Mouse (Mus musculus): ENCODE data around the gene Grik4.
"Not testable (repeated sequence)": the region's sequence is repeated elsewhere in the genome, so short reads cannot be mapped to it uniquely, and the experiment has no call there.

The Grik4 gene

DNA sequence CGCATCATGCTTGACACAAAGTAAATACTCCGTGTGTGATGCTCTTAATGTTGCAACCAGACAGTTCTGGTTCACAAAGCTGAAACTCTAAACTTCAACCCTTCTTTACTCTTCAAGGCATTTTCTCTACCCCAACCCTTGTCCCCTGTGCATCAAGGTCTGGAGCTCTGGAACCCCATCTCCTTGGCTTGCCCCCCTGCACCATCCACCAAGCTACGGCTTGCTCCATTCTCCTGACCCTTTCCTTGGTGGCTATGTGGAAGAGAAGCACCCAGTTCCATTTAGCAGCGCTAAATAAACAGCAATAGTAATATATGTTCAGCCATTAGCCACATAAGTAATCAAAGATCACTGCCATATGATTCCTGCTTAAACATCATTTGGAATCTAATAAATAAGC, 150.3 kb downstream of the Grik4 start:
- DNase-seq: no peak

DNA sequence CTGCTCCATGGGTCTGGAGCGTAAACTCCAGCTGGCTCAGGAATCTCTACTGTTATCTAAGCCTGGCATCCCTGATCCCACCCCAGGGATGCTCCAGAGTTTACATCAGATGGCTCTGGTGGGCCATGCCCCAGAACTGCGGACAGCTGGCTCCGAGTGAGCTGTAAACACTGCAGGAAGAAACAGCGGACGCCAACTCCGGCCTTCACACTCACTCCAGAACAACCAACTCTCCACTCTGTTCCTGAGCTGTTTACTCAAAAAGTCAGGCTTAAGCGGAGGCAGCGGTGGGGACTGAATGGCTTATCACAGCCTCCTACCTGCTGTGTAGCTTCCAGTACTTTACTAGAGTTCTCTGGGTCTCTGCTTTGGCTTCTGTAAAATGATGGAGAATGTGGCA, 150.7 kb downstream of the Grik4 start:
- DNase-seq: no peak

DNA sequence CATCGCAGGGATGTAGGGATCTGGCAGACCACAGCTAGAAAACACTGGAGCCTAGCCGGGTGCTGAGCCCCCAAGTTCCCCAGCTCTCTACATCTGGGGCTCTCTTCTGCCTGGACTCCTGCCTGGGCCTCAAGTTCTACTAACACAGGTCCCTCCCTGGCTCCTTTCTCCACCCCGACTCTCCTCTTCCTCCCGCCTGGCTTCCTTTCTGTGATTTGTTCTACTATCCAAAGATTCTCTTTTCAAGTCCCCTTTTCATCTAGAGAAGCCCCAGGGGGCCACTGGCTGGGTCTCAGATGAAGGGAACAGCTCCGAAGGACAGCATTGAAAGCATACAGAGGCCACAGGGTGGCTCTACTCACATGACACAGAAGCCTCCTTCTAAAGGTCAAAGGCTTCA, 151.9 kb downstream of the Grik4 start:
- no peak for DNase-seq

GRCm38 (mm10) chr9:42791779-42792178, 152.5 kb downstream of the Grik4 start:
- no peak for DNase-seq

DNA sequence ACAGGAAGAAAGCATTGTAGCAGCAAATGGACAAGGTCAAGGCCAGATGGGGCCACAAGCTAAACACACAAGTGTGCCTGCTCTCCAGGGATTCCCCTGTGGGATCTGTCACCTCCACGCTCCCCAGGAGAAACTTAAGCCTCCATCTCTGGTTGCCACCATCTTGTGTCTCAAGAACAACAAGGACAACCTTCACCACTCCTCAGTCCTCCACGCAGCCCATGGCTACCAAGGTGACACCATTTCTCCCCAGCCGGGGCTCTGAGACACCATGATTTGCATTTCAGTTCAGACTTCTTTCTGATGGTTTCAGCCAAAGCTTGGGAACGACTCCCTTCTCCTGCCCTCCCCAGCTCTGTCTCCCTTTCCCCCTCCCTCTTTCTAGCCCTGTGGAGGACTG, 152.9 kb downstream of the Grik4 start:
- no peak for DNase-seq

DNA sequence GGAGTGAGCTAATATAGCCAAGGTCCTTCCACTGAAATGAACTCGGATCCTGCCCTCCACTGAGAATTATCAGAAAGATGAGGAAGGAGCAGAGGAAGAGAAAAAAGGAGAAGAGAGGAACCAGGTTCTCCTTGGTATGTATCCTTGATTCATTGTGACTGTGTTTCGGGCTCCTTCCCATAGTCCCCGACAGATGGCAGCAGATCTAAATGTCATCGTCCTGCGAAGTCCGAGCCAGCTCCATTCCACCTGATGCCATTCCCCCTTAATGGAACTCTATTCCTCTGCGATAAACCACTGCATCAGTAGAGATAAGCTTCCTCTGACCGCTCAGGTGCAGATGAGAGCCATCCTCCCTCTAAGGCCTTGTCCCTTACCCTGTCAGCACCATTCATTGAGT, 155.8 kb downstream of the Grik4 start:
- DNase-seq: peak; percentile 58

DNA sequence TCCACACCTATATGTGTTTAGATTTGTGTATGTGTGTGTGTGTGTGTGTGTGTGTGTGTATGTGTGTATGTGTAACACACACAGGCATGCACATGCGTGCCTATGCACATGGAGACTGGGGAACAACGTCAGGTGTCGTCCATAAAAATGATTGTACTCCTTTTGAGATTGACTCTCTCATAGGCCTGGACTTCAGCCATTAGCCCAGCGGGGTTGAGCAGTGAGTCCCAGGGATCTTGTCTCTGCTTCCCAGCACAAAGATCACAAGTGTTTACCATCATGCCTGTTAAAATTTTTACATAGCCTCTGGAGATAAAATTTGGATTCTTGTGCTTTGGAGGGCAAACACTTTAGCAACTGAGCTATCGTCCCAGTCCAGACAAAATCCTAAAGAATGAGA, 157.4 kb downstream of the Grik4 start:
- no peak for DNase-seq

GRCm38 (mm10) chr9:42786286-42786685, 158.0 kb downstream of the Grik4 start:
- DNase-seq: no peak

DNA sequence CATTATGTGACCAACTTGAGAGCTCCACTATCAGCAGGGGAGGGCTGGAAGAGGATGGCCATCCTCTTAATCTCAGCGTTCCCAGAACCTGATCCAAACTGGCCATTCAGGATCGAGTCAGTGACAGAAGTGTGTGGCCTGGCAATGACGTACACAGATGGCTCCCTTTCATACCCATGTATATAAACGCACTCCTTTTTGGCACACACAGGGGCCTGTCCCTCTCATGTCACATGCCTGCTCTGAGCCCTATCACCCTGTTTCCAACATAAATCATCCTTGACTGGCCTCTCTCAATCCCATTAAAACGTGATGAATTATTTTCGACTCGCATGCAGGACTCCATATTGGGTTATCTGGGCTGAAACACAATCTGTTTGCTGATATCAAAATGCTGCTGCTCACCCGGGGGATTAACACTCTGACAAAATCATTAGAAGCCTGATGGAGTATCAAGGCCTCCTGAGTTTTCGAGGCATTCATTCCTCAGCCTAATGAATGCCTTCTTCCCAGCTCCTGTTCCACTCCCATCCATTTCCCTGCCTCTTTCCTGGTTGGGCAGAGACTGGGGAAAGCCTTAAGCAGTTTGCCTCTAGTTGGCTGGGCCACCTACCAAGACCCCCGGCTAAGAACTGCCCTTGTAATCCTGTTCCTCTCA, 159.0 kb downstream of the Grik4 start:
- DNase-seq: no peak

DNA sequence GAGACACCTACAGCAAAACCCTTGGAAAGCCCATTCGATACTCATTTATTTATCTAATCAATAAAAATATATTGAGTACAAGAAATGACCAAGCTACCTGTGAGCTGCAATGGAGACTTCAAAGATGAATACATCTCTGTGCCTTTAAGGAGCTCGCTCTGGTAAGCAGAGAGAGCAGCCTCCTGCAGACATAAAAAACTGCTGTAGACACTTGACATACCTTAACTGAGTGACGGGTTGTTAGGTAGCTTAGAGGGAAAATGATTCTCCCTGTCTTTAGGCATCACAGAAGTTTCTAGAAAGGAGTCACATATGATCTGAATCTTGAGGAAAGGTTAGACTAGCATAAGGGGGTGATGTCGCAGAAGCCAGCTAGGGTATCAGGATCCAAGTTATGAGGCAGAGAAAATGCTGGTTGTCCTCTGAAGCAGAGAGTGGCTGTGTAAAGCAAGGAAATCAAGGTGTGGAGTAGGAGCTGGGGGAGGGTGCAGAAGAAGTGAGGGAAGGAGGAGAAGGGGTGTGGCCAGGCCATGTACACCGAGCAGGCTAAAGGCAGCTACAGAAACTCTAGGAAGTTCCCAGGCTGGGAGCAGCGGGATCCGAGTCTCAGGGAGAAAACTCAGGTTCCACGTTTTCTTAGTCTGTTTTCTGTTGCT, 160.9 kb downstream of the Grik4 start:
- DNase-seq: no peak

- not testable (repeated sequence) for DNase-seq
Observed at GRCm38 (mm10) chr9:42778471-42779263, 165.6 kb downstream of the Grik4 start.

DNA sequence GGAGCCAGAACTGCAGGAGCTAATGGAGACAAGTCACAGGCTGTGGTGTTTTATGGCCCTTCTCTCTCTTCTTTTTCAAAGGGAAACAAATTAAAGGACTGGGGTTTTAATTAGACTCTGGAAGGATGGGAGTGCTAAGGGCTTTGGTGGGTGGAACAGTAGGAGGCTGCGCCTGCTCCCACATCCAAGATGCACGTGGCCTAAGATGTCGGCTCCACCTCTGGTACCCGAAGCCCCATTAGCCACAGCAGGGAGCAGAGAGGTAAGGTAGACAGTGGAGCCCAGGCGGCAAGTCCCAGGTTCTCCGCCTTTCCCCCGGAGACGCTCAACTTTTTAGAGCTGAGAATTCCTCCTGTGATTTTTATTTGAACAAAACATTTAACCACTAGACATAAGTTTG, 166.4 kb downstream of the Grik4 start:
- DNase-seq: no peak

GRCm38 (mm10) chr9:42776804-42777203, 167.5 kb downstream of the Grik4 start:
- no peak for DNase-seq

DNA sequence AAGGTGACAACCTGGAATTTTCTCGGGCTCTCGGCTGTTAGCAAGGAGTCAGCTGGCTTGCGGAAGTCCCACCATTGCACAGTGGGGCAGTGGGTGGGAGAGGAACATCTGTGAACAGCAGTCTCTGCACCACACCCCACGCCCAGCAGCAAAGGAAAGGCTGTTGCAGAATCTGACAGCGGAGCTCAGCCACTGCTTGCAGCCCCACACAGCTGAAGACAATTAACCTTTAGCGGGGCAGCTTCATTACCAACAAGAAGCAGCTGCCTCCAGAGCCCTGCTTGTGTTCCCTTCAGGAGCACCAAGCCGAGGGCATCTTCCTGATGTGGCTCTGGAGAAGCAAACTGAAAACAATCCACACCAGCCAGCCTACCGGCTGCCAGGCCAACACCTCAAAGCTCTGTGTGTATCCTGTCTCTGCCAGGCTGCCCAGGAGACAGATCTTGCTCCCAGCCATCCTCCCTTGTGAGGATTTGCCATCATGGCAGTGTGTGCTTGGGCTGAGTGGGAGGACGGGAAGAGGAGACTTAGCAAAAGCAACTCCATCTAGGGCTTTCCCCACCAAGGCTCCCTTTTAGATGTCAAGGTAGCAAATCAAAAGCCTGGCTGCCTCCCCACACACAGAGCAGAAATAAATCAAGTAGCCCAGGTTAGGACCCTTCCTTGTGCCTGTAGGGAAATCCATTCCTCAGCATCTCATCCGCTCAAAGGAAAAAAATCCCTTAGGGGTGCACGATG, 179.3 kb downstream of the Grik4 start:
- no peak for DNase-seq

DNA sequence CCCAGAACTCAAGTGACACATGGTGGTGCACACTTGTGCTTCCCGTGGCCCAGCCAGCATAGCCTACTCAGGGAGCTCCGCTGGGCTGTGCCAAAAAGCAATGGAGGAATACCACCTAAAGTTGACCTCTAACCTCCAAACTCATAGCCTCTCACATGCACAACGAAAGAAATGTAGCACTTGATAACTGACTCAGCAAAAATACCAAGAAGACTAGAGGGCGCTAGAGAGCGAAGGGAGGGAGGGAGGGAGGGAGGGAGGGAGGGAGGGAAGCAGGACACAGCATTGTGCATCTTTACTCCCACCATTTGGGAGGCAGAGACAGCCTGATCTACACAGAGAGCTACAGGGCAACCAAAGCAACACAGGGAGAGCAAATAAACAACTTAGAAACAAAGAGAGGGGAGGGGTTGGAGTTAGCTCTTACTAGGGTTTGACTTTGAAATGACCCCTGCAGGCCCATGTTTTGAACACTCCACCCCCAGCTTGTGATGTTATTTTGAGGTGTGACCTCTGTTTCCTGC, 185.5 kb downstream of the Grik4 start:
- no peak for DNase-seq

DNA sequence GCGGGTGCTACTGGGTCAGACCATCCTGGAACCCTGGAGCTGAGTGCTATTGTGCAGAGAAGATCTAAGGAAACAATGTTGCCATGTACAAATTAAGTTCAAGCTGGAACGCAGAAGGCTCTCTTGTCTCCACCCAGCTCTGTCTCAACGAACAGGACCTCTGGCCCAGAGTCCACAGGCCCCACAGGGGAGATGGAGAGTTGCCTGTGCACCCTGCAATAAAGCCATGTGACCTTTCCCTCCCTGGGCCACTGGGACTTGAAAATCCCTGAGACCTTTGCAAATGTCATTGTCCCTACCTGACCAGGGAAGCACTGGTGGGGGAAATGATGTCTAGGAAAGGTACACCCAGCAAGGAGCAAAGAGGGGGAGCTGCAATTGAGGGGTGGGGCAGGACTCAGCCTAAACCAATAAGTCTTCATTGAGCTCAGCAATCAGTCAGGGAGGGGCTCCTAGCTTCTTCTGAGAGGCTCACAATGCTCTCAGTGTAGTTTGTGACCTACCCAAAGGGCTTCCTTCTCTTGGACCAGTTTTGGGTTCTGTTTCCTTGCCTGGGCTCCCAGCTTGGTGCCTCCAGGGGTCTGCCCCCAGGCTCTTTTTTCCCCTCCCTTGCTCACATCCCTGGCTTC, 187.2 kb downstream of the Grik4 start:
- no peak for DNase-seq

GRCm38 (mm10) chr9:42754699-42755098, 189.6 kb downstream of the Grik4 start:
- DNase-seq: no peak

- no peak for DNase-seq
Observed at GRCm38 (mm10) chr9:42751160-42751559, 193.1 kb downstream of the Grik4 start.

DNA sequence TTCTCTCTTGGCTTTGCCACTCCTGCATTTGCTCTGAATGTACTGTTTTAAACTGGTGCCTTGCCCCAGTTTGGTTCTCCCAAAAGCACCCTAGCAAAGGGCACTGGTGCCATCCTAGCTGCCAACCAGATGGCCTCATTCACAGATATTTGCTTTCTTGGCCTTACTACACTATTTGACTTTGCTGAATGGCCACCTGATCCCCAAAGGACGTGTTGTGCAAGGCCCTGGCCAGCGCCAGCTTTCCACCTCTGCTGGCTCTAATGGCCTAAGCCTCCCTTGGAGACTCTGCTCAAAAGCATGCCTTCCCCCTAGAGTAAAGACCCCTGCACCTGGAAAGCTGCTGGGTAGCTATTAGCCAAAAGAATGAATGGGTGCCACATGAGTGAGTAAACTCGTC, 194.1 kb downstream of the Grik4 start:
- DNase-seq: no peak

GRCm38 (mm10) chr9:42745982-42746381, 198.3 kb downstream of the Grik4 start:
- DNase-seq: no peak

- DNase-seq: no peak
Observed at GRCm38 (mm10) chr9:42742385-42742784, 201.9 kb downstream of the Grik4 start.

GRCm38 (mm10) chr9:42736697-42737335, 207.5 kb downstream of the Grik4 start:
- no peak for DNase-seq
